Mouse (Mus musculus): ENCODE results near the gene Lrrc1.

Lrrc1 gene

GRCm38 (mm10) chr9:77543351-77544321 is 1.0 kb downstream of the Lrrc1 start:
- DNase-seq (ENCODE audit: low spot score in 2 of 2), result peak in 1 of 2 experiments; percentile 25

DNA sequence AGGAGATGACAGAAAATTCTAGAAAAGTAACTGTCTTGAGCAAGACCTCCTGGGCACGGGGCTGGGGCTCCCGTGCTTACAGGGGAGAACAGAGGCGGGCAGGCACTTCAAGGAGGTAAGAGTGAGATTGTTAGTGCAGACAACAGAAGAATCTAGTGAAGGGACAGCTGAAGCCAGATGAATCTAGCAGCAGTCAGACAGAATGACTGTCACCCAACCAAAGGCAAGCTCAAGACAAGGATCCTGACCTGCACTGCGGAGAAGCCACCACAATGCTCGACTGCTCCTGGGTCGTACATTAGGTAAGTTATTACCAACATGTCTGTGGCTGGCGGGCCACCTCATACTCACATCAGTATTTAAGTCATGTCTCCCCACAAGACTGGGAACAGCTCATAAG is 3.1 kb downstream of the Lrrc1 start:
- DNase-seq (ENCODE audit: low spot score in 2 of 2), result no peak

DNA sequence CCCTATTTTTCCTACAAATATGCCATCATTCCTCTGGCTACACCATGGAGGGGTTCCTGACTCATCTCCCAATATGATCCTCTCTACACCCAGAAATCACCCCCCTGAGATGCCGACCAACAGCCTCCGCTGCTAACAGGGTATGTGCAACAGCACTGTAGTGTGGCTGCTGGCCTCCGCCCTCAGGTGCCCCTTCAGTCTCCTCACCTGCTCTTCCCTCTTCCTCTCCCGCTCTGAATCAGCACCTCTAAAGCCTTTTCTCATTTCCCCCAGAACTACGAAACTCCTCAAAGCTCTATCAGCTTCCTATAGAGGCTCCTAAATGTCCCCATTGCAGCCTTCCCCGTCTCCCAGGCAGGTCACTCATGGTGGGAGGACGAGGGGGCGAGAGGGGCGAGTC is 5.4 kb downstream of the Lrrc1 start:
- DNase-seq (ENCODE audit: low spot score in 2 of 2), result no peak

DNA sequence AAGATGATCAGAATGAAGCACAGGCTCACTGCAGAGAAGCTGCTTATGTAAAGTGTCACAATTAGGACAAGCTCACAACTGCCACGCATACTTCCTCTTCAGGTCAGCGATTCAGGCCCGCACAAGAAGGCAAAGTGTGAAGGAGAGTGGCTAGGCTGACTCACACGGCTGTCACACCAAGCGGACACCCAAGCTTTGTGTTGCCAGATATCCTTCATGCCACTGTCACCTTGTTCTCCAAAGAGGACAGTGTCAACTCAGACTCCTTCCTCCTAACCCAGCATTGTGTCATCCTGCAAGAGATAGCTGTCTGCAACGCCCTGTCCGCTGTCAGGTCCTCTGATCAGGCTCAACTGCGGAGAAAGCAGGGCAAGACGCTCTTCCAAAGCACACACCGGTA is 7.3 kb downstream of the Lrrc1 start:
- no peak for DNase-seq (ENCODE audit: low spot score in 2 of 2)

DNA sequence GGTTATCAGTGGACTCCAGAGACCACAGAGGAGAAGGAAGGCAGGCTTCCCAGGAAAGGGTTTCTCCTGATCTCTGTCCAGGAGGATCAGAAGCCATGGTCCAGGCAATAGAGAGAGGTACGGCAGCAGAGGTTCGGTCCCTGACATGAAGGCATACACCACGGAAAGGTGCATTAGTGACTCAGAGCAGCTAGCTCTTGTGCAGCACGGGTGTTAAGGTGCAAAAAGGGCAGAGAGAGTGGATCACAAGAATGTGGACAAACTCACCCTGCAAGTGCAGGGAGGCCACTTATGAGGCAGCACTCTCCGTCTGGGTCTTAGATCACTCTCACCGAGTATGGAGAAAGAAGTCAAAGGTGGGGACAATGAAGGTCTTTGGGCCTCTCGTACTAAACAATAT is 7.8 kb downstream of the Lrrc1 start:
- DNase-seq (ENCODE audit: low spot score in 2 of 2), result no peak

DNA sequence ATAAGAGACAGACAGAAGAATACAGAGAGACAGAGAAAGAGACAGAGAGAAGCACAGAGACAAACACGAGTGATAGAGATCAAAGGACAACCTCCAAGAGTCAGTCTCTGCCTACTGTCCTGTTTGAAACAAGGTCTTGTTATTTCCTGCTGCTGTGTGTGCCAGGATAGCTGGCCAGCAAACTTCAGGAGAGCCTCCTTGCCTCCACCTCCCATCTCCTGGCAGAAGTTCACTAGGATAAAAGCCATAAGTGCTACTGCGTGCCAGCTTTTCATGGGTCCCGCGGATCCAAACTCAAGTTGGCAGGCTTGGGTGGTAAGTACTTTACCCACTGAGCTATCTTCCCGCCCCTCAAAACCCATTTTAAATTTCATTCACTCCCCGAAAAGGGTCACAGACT is 8.4 kb downstream of the Lrrc1 start:
- DNase-seq (ENCODE audit: low spot score in 2 of 2), result no peak

GRCm38 (mm10) chr9:77535021-77535744 is 9.5 kb downstream of the Lrrc1 start:
- DNase-seq (ENCODE audit: low spot score in 2 of 2), result no peak

DNA sequence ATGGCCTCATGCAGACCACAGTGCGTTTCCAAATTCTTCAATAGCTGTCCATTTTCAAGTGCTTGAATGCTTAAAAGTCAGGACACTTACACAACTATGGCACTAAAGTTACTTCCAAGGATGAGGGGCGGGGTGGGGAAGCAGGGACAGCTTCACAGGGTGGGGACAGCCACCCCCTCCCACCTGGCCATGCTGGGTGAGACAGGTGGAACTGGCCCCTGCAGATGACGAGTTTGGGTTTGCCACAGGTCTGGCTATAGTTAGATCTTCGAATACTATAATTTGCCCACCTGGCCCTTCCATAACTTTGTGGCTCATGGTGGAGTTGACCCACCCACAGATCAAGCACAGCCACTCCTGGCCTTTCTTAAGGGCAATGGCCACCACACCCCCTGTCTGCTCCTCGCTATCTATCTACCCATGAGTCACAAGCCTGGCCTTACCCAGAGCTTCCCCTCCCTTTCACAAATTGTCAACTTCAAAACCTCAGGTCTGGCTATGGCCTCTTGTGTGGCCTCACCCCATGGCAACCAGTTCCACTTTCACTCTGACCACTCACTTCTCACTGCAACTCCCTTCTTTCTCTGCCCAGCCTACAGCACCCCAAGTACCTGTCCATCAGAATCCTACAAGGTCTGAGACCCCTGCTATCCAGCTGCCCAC is 16.2 kb downstream of the Lrrc1 start:
- DNase-seq (ENCODE audit: low spot score in 2 of 2), result peak; percentile 37 to 68

GRCm38 (mm10) chr9:77527170-77527569 is 17.5 kb downstream of the Lrrc1 start:
- peak; percentile 21 to 23 for DNase-seq (ENCODE audit: low spot score in 2 of 2)

GRCm38 (mm10) chr9:77526715-77527114 is 18.0 kb downstream of the Lrrc1 start:
- no peak for DNase-seq (ENCODE audit: low spot score in 2 of 2)

DNA sequence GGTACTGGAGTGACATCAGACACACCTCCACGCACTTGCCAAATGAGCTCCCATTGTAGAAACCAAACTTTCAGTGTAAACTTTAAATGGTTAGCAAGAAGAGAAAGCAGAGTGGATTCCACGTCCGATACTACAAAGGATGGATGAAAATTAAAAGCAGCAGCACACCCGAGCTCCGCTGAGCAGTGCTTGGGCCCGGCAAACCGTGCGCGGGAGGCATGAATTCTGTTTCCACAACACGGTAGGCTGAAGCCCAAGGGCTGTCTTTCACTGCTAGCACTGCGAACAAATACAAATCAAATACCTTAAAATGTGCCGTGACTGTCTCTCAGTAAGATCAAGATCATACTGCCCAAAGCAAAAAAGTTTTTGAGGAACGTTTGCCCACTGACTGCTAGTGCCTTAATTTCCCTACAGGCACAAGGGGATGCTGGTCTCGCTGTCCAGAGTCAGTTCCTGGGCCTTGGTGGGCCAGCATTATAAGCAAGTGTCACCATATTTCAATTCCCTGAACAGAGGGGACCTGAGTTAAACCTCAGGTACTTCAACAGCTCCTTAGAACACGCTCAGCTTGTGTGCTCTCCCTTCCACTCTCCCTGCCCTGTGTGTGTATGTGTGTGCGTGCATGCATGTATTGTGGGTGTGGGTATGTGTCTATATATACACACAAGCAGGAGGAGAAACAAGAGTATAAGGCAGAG is 18.9 kb downstream of the Lrrc1 start:
- no peak for DNase-seq (ENCODE audit: low spot score in 2 of 2)

DNA sequence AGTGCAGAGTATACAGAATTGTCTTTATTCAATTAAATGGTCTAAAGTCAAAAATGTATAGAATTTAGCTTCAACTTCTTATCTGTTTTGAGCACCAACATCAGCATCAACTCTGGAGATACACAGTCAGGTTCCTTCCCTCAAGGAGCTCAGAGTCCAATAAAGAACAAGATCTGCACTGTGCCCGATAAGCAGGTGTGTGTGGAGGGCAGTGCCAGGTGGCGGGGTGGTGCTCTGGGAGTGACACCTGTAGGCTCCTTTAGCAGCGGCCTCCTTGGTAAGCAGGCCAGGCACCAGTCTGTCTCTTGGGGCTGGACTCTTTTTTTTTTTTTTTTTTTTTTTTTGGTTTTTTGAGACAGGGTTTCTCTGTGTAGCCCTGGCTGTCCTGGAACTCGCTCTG is 20.9 kb downstream of the Lrrc1 start:
- DNase-seq (ENCODE audit: low spot score in 2 of 2), result no peak

GRCm38 (mm10) chr9:77522476-77522875 is 22.2 kb downstream of the Lrrc1 start:
- DNase-seq (ENCODE audit: low spot score in 2 of 2), result no peak

DNA sequence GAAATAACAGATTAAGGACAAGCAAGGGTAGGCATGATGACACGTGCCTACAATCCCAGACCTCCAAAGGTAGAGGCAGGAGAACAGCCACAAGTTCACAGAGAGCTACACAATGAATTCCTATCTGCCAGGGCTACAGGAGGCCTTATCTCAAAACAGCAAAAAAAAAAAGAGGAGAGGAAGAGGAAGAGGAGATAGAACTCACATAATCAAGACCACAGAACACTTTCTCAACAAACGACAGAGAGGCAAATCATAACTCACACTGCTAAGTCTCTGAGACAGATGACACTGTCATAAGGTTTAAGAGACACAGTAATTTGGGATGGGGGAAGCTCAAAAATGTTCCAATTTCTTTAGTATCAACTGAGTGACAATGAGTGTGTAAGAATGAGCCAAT is 25.5 kb downstream of the Lrrc1 start:
- no peak for DNase-seq (ENCODE audit: low spot score in 2 of 2)

DNA sequence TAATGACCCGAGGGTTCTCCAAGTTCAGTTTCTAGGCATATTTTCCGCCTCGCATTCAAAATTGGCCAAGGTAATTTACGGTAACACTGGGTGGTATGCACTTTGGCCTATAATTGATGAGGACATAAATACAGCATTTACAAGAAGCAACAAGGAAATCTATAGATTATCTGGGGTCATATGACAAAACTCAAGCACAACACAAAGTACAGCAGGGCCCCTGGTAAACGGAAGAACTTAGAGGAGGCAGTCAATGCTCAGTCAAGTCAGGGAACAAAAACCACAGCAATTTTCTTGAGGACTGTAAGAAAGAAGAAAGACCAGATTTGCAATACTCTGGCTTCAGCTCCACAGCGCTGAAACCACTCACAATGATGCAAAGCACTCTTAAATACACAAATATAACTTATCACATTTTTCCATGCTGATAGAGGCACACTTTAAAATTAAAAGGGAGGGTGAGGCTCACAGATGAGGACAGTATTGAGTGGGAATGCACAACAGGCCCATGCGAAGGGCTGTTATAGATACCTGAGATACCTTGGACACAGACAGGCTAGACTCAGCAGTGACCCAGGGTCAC is 27.8 kb downstream of the Lrrc1 start:
- DNase-seq (ENCODE audit: low spot score in 2 of 2), result no peak

DNA sequence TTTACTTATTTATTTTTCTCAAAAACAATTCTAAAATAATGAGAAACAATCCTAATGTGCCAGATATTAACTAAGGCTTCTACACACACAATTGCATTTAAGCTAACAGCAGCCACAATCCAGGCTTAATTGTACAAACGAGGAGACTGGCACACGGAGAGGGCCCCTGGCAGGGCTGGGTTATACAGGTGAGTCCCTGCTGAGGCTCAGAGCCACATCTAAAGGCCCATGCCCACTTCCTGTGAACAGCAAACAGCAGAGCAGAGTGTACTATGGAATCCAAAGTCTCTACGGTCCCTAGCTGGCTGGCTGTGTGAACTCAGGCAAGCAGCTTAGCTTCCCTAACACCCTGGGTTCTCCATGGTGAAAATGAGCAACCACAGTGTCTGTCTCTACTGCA is 30.8 kb downstream of the Lrrc1 start:
- peak in 1 of 2 experiments; percentile 3 for DNase-seq (ENCODE audit: low spot score in 2 of 2)

DNA sequence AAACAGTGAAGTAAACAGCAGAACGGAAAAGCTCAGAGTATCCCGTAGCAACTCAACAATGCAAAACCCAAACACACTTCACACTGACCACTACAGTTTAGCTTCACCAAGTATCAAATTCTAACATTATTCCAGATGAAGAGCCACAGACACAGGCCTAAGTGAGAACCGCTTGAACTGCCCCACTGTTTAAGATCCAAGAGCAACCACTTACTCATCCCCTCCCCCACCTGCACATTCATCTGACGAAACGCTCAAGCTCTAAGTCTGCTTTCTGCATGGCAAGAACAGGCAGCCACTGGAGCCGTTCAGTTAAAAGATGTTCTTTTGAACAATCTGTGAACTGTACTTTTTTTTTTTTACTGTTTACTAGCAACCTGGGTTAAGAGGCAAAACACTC is 32.5 kb downstream of the Lrrc1 start:
- DNase-seq (ENCODE audit: low spot score in 2 of 2), result no peak

- DNase-seq (ENCODE audit: low spot score in 2 of 2), result no peak
Measured at GRCm38 (mm10) chr9:77510574-77510973, 34.1 kb downstream of the Lrrc1 start.

GRCm38 (mm10) chr9:77507743-77508394 is 36.8 kb downstream of the Lrrc1 start:
- DNase-seq (ENCODE audit: low spot score in 2 of 2), result no peak

- DNase-seq (ENCODE audit: low spot score in 2 of 2), result no peak
Measured at GRCm38 (mm10) chr9:77502548-77503438, 41.9 kb downstream of the Lrrc1 start.
